Mouse (Mus musculus) liver, embryonic 13.5 days (tissue): ENCODE data around the gene Olfr885. TPM values are rescaled to one million over a fixed set of nuclear protein-coding genes. Genes with fewer than 3 reads are reported as not detected.

Experiments used
- ATAC-seq: fragments of 200-750 bp; cut with Nextera tagmentation; 2 replicates; pipeline ENCODE4 v1.8.0; 2017; ENCODE audit warnings: low read depth, mild to moderate bottlenecking, moderate number of reproducible peaks, moderate library complexity
- DNase-seq: peaks from one replicate; pipeline ENCODE4 v3.0.0; 2022
- H3K27ac ChIP-seq: fragments of 300-500 bp; sonication (generic); 2 replicates; pipeline ENCODE4 v1.5.1; 2015; ENCODE audit warnings: moderate library complexity, mild to moderate bottlenecking, inconsistent platforms
- H3K27me3 ChIP-seq: fragments of 300-500 bp; sonication (generic); 2 replicates; pipeline ENCODE4 v1.6.1; 2015; ENCODE audit warnings: mild to moderate bottlenecking, inconsistent platforms
- H3K36me3 ChIP-seq: fragments of 300-500 bp; sonication (generic); 2 replicates; pipeline ENCODE4 v1.6.1; 2015; ENCODE audit warnings: mild to moderate bottlenecking, inconsistent platforms
- H3K4me1 ChIP-seq: fragments of 300-500 bp; sonication (generic); replicated peaks from 2 replicates; pipeline ENCODE4 v1.6.1; 2015; ENCODE audit warnings: inconsistent platforms
- H3K4me2 ChIP-seq: fragments of 300-500 bp; sonication (generic); 2 replicates; pipeline ENCODE4 v1.6.1; 2015; ENCODE audit warnings: inconsistent platforms, mild to moderate bottlenecking, moderate library complexity
- H3K4me3 ChIP-seq: fragments of 300-500 bp; sonication (generic); replicated peaks from 2 replicates; pipeline ENCODE4 v1.5.1; 2015; ENCODE audit warnings: mild to moderate bottlenecking, inconsistent platforms
- H3K9ac ChIP-seq: fragments of 300-500 bp; sonication (generic); 2 replicates; pipeline ENCODE4 v1.6.1; 2015; ENCODE audit warnings: mild to moderate bottlenecking, inconsistent platforms
- H3K9me3 ChIP-seq: fragments of 300-500 bp; sonication (generic); replicated peaks from 2 replicates; pipeline ENCODE4 v1.6.1; 2016; ENCODE audit warnings: inconsistent platforms
- WGBS: fragments of 180-500 bp; shearing (Covaris S2); methylation state at CpG from one replicate; pipeline ENCODE4 v1.1.7; 2015; ENCODE audit not compliant: insufficient replicate concordance; 5-methylcytosine and 5-hydroxymethylcytosine counted together
- polyA plus RNA-seq: library from polyadenylated mRNA; unstranded; fragments of >200 nt; fragmentation: Nextera tagmentation; extraction: Ambion mirVana; gene quantifications from 2 replicates; pipeline ENCODE4 v1.2.1, GENCODE M21; 2015

Olfr885 gene
- not detected in 2 replicates for polyA plus RNA-seq

DNA sequence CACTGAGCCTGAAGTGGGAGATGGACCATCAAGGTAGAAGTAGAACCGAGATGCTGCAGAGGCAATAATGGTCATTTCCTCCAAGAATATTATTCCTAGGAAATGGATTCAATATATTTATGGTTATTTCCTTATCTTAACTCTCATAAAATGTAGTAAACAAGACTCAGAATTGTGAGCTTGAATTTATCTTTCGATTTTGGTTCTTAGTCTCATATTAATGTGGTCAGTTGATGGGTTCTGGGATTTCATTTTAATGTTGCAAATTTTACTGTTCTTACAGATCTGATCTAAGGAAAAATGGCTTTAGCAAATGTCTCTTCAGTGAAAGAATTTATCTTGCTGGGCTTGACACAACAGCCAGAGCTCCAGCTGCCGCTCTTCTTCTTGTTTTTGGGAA is at the start of gene Olfr885:
Gene Olfr885 (plus strand): TSS at position 301 of the 400 bp plus-strand sequence.
- Histone ChIP-seq H3K36me3 (no peaks in the 10 kb centered on the region), H3K27me3 (no peaks in the 10 kb centered on the region), H3K4me1 (no peaks in the 10 kb centered on the region), H3K27ac (no peak within 1 kb of the TSS), H3K9me3 (no peaks in the 10 kb centered on the region), H3K4me3 (no peak within 1 kb of the TSS), H3K9ac (no peak within 1 kb of the TSS), H3K4me2 (no peak within 1 kb of the TSS)
- 55% methylated on average over 3 of the region's 3 CpGs for WGBS
- DNase-seq (no peak), ATAC-seq (no peak)

DNA sequence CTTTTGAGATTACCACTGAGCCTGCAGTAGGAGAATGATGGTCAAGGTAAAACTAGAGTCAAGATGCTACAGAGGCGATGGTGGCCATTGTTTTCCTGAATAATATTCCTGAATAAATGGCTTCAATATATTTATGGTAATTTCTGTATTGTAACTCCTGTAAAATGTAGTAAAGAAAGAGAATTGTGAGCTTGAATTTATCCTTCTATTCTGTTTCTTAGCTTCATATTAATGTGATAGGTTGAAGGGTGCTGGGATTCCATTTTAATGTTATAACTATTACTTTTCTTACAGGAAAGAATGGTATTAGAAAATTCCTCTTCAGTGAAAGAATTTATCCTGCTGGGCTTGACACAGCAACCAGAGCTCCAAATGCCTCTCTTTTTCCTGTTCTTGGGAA is 35.6 kb upstream of the Olfr885 start, which contains the start of gene Olfr883:
Gene Olfr883 (plus strand): TSS at position 301 of the 400 bp plus-strand sequence.
- 62% methylated on average over 1 of the region's 1 CpGs for whole genome bisulfite sequencing

DNA sequence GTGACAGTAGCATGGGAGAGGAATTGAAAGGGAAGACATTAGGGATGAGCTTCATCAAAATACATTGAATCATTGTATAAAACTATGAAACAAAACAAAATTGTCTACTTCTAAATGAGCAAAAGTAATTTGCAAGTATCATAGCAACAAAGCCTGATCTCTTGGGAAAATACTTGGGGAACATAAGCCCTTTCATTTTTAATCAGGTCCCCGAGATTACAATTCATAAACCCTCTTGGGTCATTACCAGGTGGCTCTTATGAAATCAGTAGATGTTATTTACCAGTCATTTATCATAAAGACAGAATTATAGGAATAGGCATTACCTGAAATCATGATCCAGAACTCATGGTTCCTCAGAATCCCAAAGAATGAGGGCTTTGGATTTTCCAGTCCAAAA is 14.9 kb upstream of the Olfr885 start, which contains the start of gene Olfr884:
Gene Olfr884 (plus strand): TSS at position 301 of the 400 bp plus-strand sequence.
- no peaks in the 10 kb centered on the region for H3K27me3 ChIP-seq
- no peaks in the 10 kb centered on the region for H3K4me1 ChIP-seq
- H3K4me3 ChIP-seq, result no peak within 1 kb of the TSS
- H3K27ac ChIP-seq, result no peak within 1 kb of the TSS
- 32% methylated on average over 1 of the region's 1 CpGs for WGBS
- ATAC-seq (no peak), DNase-seq (no peak)
- H3K4me2 ChIP-seq, result no peak within 1 kb of the TSS
- no peaks in the 10 kb centered on the region for H3K9me3 ChIP-seq
- H3K9ac ChIP-seq, result no peak within 1 kb of the TSS
- H3K36me3 ChIP-seq, result no peaks in the 10 kb centered on the region

More for the DNA sequence above, 35.6 kb upstream of the Olfr885 start, which contains the start of gene Olfr883:
- ATAC-seq (no peak), DNase-seq (no peak)
- Histone ChIP-seq H3K27me3 (no peaks in the 10 kb centered on the region), H3K9me3 (no peaks in the 10 kb centered on the region), H3K4me2 (no peak within 1 kb of the TSS), H3K9ac (no peak within 1 kb of the TSS), H3K4me1 (no peaks in the 10 kb centered on the region), H3K36me3 (no peaks in the 10 kb centered on the region), H3K27ac (no peak within 1 kb of the TSS), H3K4me3 (no peak within 1 kb of the TSS)

DNA sequence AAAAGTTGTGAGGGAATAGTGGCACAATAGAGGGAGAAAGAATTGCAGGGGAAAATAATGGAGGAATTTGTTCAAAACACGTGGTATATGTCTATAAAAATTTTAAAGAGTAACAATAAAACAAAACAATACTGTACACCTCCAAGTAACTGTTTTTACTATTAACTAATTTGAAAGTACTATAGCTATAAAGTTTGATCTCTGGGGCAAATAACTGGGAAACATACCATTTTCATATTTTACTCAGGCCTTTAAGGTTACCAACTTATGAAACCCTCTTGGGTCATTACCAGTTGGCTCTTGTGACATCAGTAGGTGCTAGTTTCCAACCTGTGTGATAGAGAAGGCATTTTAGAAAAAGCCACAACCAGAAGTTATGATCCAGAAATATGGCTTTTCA is 22.6 kb downstream of the Olfr885 start, which contains the start of gene Olfr887:
Gene Olfr887 (plus strand): TSS at position 301 of the 400 bp plus-strand sequence.
- no peak within 1 kb of the TSS for H3K27ac ChIP-seq
- H3K9me3 ChIP-seq, result no peaks in the 10 kb centered on the region
- ATAC-seq, result no peak
- H3K4me1 ChIP-seq, result no peaks in the 10 kb centered on the region
- no peak within 1 kb of the TSS for H3K4me3 ChIP-seq
- no peaks in the 10 kb centered on the region for H3K27me3 ChIP-seq
- WGBS, result 37% methylated on average over 1 of the region's 1 CpGs
- no peak within 1 kb of the TSS for H3K4me2 ChIP-seq
- no peaks in the 10 kb centered on the region for H3K36me3 ChIP-seq
- H3K9ac ChIP-seq, result no peak within 1 kb of the TSS
- DNase-seq, result no peak

DNA sequence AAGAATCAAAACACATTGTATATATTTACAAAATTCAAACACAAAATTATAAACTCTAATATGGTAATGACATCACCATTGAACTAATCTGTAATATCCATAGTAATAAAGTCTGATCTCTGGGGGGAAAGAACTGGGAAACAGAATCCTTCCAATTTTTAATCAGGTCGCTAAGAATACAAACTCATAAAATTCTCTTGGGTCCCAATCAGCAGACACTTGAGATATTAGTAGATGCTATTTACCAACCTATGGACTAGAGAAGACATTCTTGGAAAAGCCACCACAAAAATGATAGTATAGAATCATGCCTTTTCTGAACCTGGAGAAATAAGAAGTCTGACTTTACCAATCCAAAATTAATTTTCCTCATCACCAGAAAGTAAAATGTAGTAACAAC is 46.7 kb downstream of the Olfr885 start, which contains the start of gene Olfr888:
Gene Olfr888 (plus strand): TSS at position 301 of the 400 bp plus-strand sequence.
- ATAC-seq (no peak), DNase-seq (no peak)
- Histone ChIP-seq H3K27ac (no peak within 1 kb of the TSS), H3K4me2 (no peak within 1 kb of the TSS), H3K4me1 (no peaks in the 10 kb centered on the region), H3K9me3 (no peaks in the 10 kb centered on the region), H3K36me3 (no peaks in the 10 kb centered on the region), H3K4me3 (no peak within 1 kb of the TSS), H3K9ac (no peak within 1 kb of the TSS), H3K27me3 (no peaks in the 10 kb centered on the region)
- 45% methylated on average over 1 of the region's 1 CpGs for WGBS

Other genes starting within 250 kb of the Olfr885 start
- gene Olfr877, start 207.1 kb upstream of the Olfr885 start, polyA plus RNA-seq, result not detected in 2 replicates
- gene Olfr145, start 164.6 kb upstream of the Olfr885 start, polyA plus RNA-seq, result not detected in 2 replicates
- gene Olfr878, start 143.5 kb upstream of the Olfr885 start, polyA plus RNA-seq, result not detected in 2 replicates
- not detected in 2 replicates for gene Olfr881, start 69.5 kb upstream of the Olfr885 start, polyA plus RNA-seq
- gene Olfr883, start 35.5 kb upstream of the Olfr885 start, polyA plus RNA-seq, result not detected in 2 replicates
- not detected in 2 replicates for gene Olfr884, start 14.8 kb upstream of the Olfr885 start, polyA plus RNA-seq
- gene Olfr887, start 22.8 kb downstream of the Olfr885 start, polyA plus RNA-seq, result not detected in 2 replicates
- not detected in 2 replicates for gene Olfr888, start 46.8 kb downstream of the Olfr885 start, polyA plus RNA-seq
- gene Olfr889, start 53.9 kb downstream of the Olfr885 start, polyA plus RNA-seq, result 0.15 and 0.18 TPM in 2 replicates
- gene Olfr890, start 81.2 kb downstream of the Olfr885 start, polyA plus RNA-seq, result not detected in 2 replicates
- gene Olfr891, start 119.5 kb downstream of the Olfr885 start, polyA plus RNA-seq, result not detected in 2 replicates
- not detected in 2 replicates for gene Olfr893, start 147.0 kb downstream of the Olfr885 start, polyA plus RNA-seq
- gene Olfr894, start 156.7 kb downstream of the Olfr885 start, polyA plus RNA-seq, result not detected in 2 replicates
- gene Olfr143, start 191.5 kb downstream of the Olfr885 start, polyA plus RNA-seq, result not detected in 2 replicates
- gene Olfr895, start 206.5 kb downstream of the Olfr885 start, polyA plus RNA-seq, result not detected in 2 replicates
- not detected in 2 replicates for gene Olfr896-ps1, start 229.8 kb downstream of the Olfr885 start, polyA plus RNA-seq